Mouse (Mus musculus) lung, postnatal 4 days (tissue): ENCODE data around the gene Cypt1.

ENCODE experiments used
- DNase-seq, 2 experiments: peaks; one replicate each; pipeline ENCODE4 v3.0.0; 2021

Gene Cypt1

GRCm38 (mm10) chrX:16522569-16522968 lies at the start of gene Cypt1:
TSS of gene Cypt1 (plus strand) at chrX:16522869.
- DNase-seq: no peak

GRCm38 (mm10) chrX:16546806-16547205 lies 24.1 kb downstream of the Cypt1 start:
- DNase-seq: no peak

GRCm38 (mm10) chrX:16557061-16557460 lies 34.4 kb downstream of the Cypt1 start:
- DNase-seq: no peak

- no peak for DNase-seq
These were observed 35.8 kb downstream of the Cypt1 start for GRCm38 (mm10) chrX:16558501-16558900.
